Comparison of ENCODE assay signal across 17 mouse cellular contexts in genomic region chr15:83455637-83456036, GRCm38 (mm10). TPM values are rescaled to one million over a fixed set of nuclear protein-coding genes. Genes with fewer than 3 reads are reported as not detected.
A peak's percentile ranks its signal among the peaks of the same experiment; 100 is the strongest.
DNase-seq lines count a peak whose midpoint lies in the region; ATAC-seq and TF ChIP-seq lines count a peak whose summit lies in the region.
"Had no signal": no experiment of that assay in that cellular context is flagged by ENCODE, and none has a peak within 500 bp of the region (broad histone marks: within the 10 kb centered on the region; RNA-seq: fewer than 3 reads in every experiment).

No protein-coding gene starts in this region.

- no peak for DNase-seq in heart, adult 2 months
- no peak for DNase-seq in liver, postnatal 0 days
- DNase-seq in naive thymus-derived CD4-positive, alpha-beta T cell, adult 2 months (ENCODE audit: low read depth) = peak; percentile 61
- no peak for DNase-seq in urinary bladder, postnatal 36 days (ENCODE audit: low spot score in 2 of 2)
- DNase-seq in midbrain, embryonic 11.5 days (ENCODE audit: low spot score, missing footprints) = no peak
- DNase-seq: adrenal gland, adult 8-10 months; cerebellum, postnatal 14 days; embryo, embryonic 11 days; spleen, adult 18-20 months; thymus, adult 18-20 months had no signal

- 54% methylated on average over 5 of the region's 5 CpGs for WGBS in heart, adult 2 months
- 84% methylated on average over 5 of the region's 5 CpGs for WGBS in heart, embryonic 11.5 days (ENCODE audit: insufficient replicate concordance)
- WGBS in liver, postnatal 0 days (ENCODE audit: insufficient replicate concordance) = 78% methylated on average over 5 of the region's 5 CpGs
- 77% methylated on average over 5 of the region's 5 CpGs for WGBS in liver, embryonic 12.5 days (ENCODE audit: insufficient replicate concordance)
- WGBS in intestine, postnatal 0 days = 81% methylated on average over 5 of the region's 5 CpGs
- 95% methylated on average over 5 of the region's 5 CpGs for WGBS in midbrain, embryonic 11.5 days

- no peaks in the 10 kb centered on the region for H3K27me3 ChIP-seq in heart, adult 2 months (ENCODE audit: control insufficient read depth, insufficient read depth, low read length)
- no peaks in the 10 kb centered on the region for H3K27me3 ChIP-seq in heart, embryonic 11.5 days (ENCODE audit: control insufficient read depth, insufficient read depth, low read length)
- H3K27me3 ChIP-seq in liver, postnatal 0 days (ENCODE audit: insufficient read depth, low read length) = no peaks in the 10 kb centered on the region
- no peaks in the 10 kb centered on the region for H3K27me3 ChIP-seq in liver, embryonic 12.5 days (replicated peaks)
- no peaks in the 10 kb centered on the region for H3K27me3 ChIP-seq in intestine, postnatal 0 days (replicated peaks; ENCODE audit: control insufficient read depth, insufficient read depth, low read length)
- H3K27me3 ChIP-seq in midbrain, embryonic 11.5 days (ENCODE audit: control insufficient read depth, insufficient read depth, low read length) = no peaks in the 10 kb centered on the region
- H3K27me3 ChIP-seq: hindbrain, embryonic 12.5 days; midbrain, embryonic 12.5 days; Patski had no signal

- peaks cover 35% of the 10 kb centered on the region for H3K4me1 ChIP-seq in heart, adult 2 months (ENCODE audit: control insufficient read depth, insufficient read depth, low read length)
- H3K4me1 ChIP-seq in heart, embryonic 11.5 days (ENCODE audit: control insufficient read depth, insufficient read depth, low read length) = peaks cover 27% of the 10 kb centered on the region
- H3K4me1 ChIP-seq in liver, postnatal 0 days (ENCODE audit: insufficient read depth) = peaks cover 52% of the 10 kb centered on the region
- peaks cover 73% of the 10 kb centered on the region for H3K4me1 ChIP-seq in liver, embryonic 12.5 days
- peaks cover 35% of the 10 kb centered on the region for H3K4me1 ChIP-seq in intestine, postnatal 0 days (replicated peaks; ENCODE audit: control insufficient read depth, insufficient read depth, low read length)
- no peaks in the 10 kb centered on the region for H3K4me1 ChIP-seq in midbrain, embryonic 11.5 days (ENCODE audit: control insufficient read depth, insufficient read depth, low read length)
- H3K4me1 ChIP-seq: hindbrain, embryonic 12.5 days; midbrain, embryonic 12.5 days had no signal

- peak overlapping the region; percentile 85; the same call in 1 of the 2 replicates for H3K27ac ChIP-seq in heart, adult 2 months
- H3K27ac ChIP-seq in heart, embryonic 11.5 days (ENCODE audit: low read depth, low read length) = no peak overlapping the region
- peak overlapping the region; percentile 48; the same call in 1 of the 2 replicates for H3K27ac ChIP-seq in liver, postnatal 0 days (ENCODE audit: low read depth)
- H3K27ac ChIP-seq in liver, embryonic 12.5 days = no peak overlapping the region
- peak overlapping the region; percentile 46 for H3K27ac ChIP-seq in intestine, postnatal 0 days (ENCODE audit: low read depth, low read length)
- no peak overlapping the region for H3K27ac ChIP-seq in midbrain, embryonic 11.5 days (ENCODE audit: low read depth, low read length)
- H3K27ac ChIP-seq: hindbrain, embryonic 12.5 days; macrophage; midbrain, embryonic 12.5 days had no signal

- intact Hi-C loops in heart, adult 2 months (cut with DNase I) = no loop called here

- H3K4me2 ChIP-seq in heart, embryonic 11.5 days = no peak overlapping the region
- no peak overlapping the region for H3K4me2 ChIP-seq in liver, postnatal 0 days (ENCODE audit: low read depth, low read length)
- H3K4me2 ChIP-seq in liver, embryonic 12.5 days = no peak overlapping the region
- H3K4me2 ChIP-seq in intestine, postnatal 0 days (replicated peaks; ENCODE audit: low read depth) = no peak overlapping the region
- no peak overlapping the region for H3K4me2 ChIP-seq in midbrain, embryonic 11.5 days
- H3K4me2 ChIP-seq: hindbrain, embryonic 12.5 days; midbrain, embryonic 12.5 days had no signal

- no peak overlapping the region for H3K4me3 ChIP-seq in heart, adult 2 months
- no peak overlapping the region for H3K4me3 ChIP-seq in heart, embryonic 11.5 days (ENCODE audit: low read depth, low read length)
- no peak overlapping the region for H3K4me3 ChIP-seq in liver, postnatal 0 days (ENCODE audit: low read depth, low read length)
- H3K4me3 ChIP-seq in liver, embryonic 12.5 days = no peak overlapping the region
- H3K4me3 ChIP-seq in intestine, postnatal 0 days (ENCODE audit: low read depth, low read length) = no peak overlapping the region
- H3K4me3 ChIP-seq in midbrain, embryonic 11.5 days (ENCODE audit: low read depth, low read length) = no peak overlapping the region
- H3K4me3 ChIP-seq: hindbrain, embryonic 12.5 days; midbrain, embryonic 12.5 days had no signal

- no peak for TF ChIP-seq CTCF in heart, adult 2 months (IDR thresholded peaks at IDR 0.05)
- TF ChIP-seq CTCF in liver, postnatal 0 days (IDR thresholded peaks at IDR 0.05; ENCODE audit: low read depth) = no peak
- TF ChIP-seq CTCF in intestine, postnatal 0 days (IDR thresholded peaks at IDR 0.05; ENCODE audit: low read depth) = no peak

- H3K36me3 ChIP-seq in heart, adult 2 months (ENCODE audit: control insufficient read depth, insufficient read depth, low read length) = peaks cover 14% of the 10 kb centered on the region
- no peaks in the 10 kb centered on the region for H3K36me3 ChIP-seq in heart, embryonic 11.5 days (ENCODE audit: control insufficient read depth, insufficient read depth, low read length)
- no peaks in the 10 kb centered on the region for H3K36me3 ChIP-seq in liver, postnatal 0 days (replicated peaks; ENCODE audit: insufficient read depth, low read length)
- peaks cover 9% of the 10 kb centered on the region for H3K36me3 ChIP-seq in liver, embryonic 12.5 days
- no peaks in the 10 kb centered on the region for H3K36me3 ChIP-seq in intestine, postnatal 0 days (ENCODE audit: control insufficient read depth, insufficient read depth)
- no peaks in the 10 kb centered on the region for H3K36me3 ChIP-seq in midbrain, embryonic 11.5 days (ENCODE audit: control insufficient read depth, insufficient read depth, low read length)
- H3K36me3 ChIP-seq: hindbrain, embryonic 12.5 days; midbrain, embryonic 12.5 days had no signal

- TF ChIP-seq POLR2A in heart, adult 2 months (IDR thresholded peaks at IDR 0.05; ENCODE audit: insufficient read depth, low read depth, low read length) = no peak

- TF ChIP-seq EP300 in heart, adult 2 months (IDR thresholded peaks at IDR 0.05; ENCODE audit: insufficient read depth, low read depth, low read length) = 0 out of 2 replicates have a peak, but pooled peaks have one; percentile 22
- TF ChIP-seq EP300 in liver, postnatal 0 days (IDR thresholded peaks at IDR 0.05; ENCODE audit: low read depth) = no peak

- no peak overlapping the region for H3K9ac ChIP-seq in heart, adult 2 months (ENCODE audit: low read depth, low read length)
- H3K9ac ChIP-seq in heart, embryonic 11.5 days (ENCODE audit: low read depth, low read length) = no peak overlapping the region
- H3K9ac ChIP-seq in liver, postnatal 0 days (replicated peaks) = no peak overlapping the region
- H3K9ac ChIP-seq in liver, embryonic 12.5 days = no peak overlapping the region
- H3K9ac ChIP-seq in intestine, postnatal 0 days (ENCODE audit: low read depth, low read length) = no peak overlapping the region
- no peak overlapping the region for H3K9ac ChIP-seq in midbrain, embryonic 11.5 days (ENCODE audit: low read length)
- H3K9ac ChIP-seq: hindbrain, embryonic 12.5 days; midbrain, embryonic 12.5 days had no signal

- peaks cover 4% of the 10 kb centered on the region for H3K79me2 ChIP-seq in heart, adult 2 months (replicated peaks; ENCODE audit: control insufficient read depth, insufficient read depth, low read length)

- no peaks in the 10 kb centered on the region for H3K9me3 ChIP-seq in heart, embryonic 11.5 days (replicated peaks; ENCODE audit: control insufficient read depth, low read length)
- no peaks in the 10 kb centered on the region for H3K9me3 ChIP-seq in liver, postnatal 0 days (ENCODE audit: low read length)
- H3K9me3 ChIP-seq in liver, embryonic 12.5 days (replicated peaks) = no peaks in the 10 kb centered on the region
- no peaks in the 10 kb centered on the region for H3K9me3 ChIP-seq in intestine, postnatal 0 days (ENCODE audit: control insufficient read depth)
- no peaks in the 10 kb centered on the region for H3K9me3 ChIP-seq in midbrain, embryonic 11.5 days (ENCODE audit: control insufficient read depth, low read length)
- H3K9me3 ChIP-seq: hindbrain, embryonic 12.5 days; midbrain, embryonic 12.5 days had no signal

- no peak for ATAC-seq in heart, embryonic 11.5 days (replicated peaks; ENCODE audit: insufficient number of reproducible peaks, low FRiP score, low TSS enrichment)
- ATAC-seq in liver, postnatal 0 days = no peak
- ATAC-seq in liver, embryonic 12.5 days = no peak
- no peak for ATAC-seq in intestine, postnatal 0 days
- ATAC-seq in midbrain, embryonic 11.5 days (ENCODE audit: low FRiP score) = no peak
- ATAC-seq: Patski had no signal

RNA-seq across cellular contexts. Expression of gene Pacsin2, which starts 8.8 kb away (rescaled TPM):
- total RNA-seq in heart, adult 2 months (2021) = 100 to 1,000 TPM; 200 to 246 TPM
- polyA plus RNA-seq in heart, adult 2 months (2012; rRNA removed) = 111 and 169 TPM in 2 replicates
- polyA plus RNA-seq in heart, embryonic 11.5 days (2014; fragmentation: Nextera tagmentation; extraction: Ambion mirVana) = 55.0 and 60.0 TPM in 2 replicates
- 20.6 and 24.3 TPM in 2 replicates for polyA plus RNA-seq in liver, postnatal 0 days (2015; fragmentation: Nextera tagmentation; extraction: Ambion mirVana)
- 65.1 and 68.4 TPM in 2 replicates for polyA plus RNA-seq in liver, embryonic 12.5 days (2016; fragmentation: Nextera tagmentation; extraction: Ambion mirVana)
- polyA plus RNA-seq in intestine, postnatal 0 days (2015; fragmentation: Nextera tagmentation; extraction: Ambion mirVana) = 40.9 and 47.3 TPM in 2 replicates
- polyA plus RNA-seq in midbrain, embryonic 11.5 days (2014; fragmentation: Nextera tagmentation; extraction: Ambion mirVana) = 36.3 and 36.5 TPM in 2 replicates

RNA-seq across cellular contexts. Expression of gene Ttll1, which starts 55.1 kb away (rescaled TPM):
- 10 to 100 TPM; 52.1 to 62.9 TPM for total RNA-seq in heart, adult 2 months (2021)
- 37.6 and 41.3 TPM in 2 replicates for polyA plus RNA-seq in heart, adult 2 months (2012; rRNA removed)
- polyA plus RNA-seq in heart, embryonic 11.5 days (2014; fragmentation: Nextera tagmentation; extraction: Ambion mirVana) = 18.7 and 20.4 TPM in 2 replicates
- 2.7 and 3.2 TPM in 2 replicates for polyA plus RNA-seq in liver, postnatal 0 days (2015; fragmentation: Nextera tagmentation; extraction: Ambion mirVana)
- polyA plus RNA-seq in liver, embryonic 12.5 days (2016; fragmentation: Nextera tagmentation; extraction: Ambion mirVana) = 9.6 and 10.0 TPM in 2 replicates
- 6.0 and 7.1 TPM in 2 replicates for polyA plus RNA-seq in intestine, postnatal 0 days (2015; fragmentation: Nextera tagmentation; extraction: Ambion mirVana)
- 32.2 and 34.6 TPM in 2 replicates for polyA plus RNA-seq in midbrain, embryonic 11.5 days (2014; fragmentation: Nextera tagmentation; extraction: Ambion mirVana)

Comparison
In these comparisons a context has a peak if more than half of its experiments do, and no peak if none do; other contexts are left out.
1. H3K27ac ChIP-seq: peak in heart, adult 2 months (single experiment), liver, postnatal 0 days (single experiment) and intestine, postnatal 0 days (single experiment); none in heart, embryonic 11.5 days (single experiment), liver, embryonic 12.5 days (single experiment) and midbrain, embryonic 11.5 days (single experiment).